Mouse (Mus musculus): ENCODE data around the gene Mtx2.

DNA sequence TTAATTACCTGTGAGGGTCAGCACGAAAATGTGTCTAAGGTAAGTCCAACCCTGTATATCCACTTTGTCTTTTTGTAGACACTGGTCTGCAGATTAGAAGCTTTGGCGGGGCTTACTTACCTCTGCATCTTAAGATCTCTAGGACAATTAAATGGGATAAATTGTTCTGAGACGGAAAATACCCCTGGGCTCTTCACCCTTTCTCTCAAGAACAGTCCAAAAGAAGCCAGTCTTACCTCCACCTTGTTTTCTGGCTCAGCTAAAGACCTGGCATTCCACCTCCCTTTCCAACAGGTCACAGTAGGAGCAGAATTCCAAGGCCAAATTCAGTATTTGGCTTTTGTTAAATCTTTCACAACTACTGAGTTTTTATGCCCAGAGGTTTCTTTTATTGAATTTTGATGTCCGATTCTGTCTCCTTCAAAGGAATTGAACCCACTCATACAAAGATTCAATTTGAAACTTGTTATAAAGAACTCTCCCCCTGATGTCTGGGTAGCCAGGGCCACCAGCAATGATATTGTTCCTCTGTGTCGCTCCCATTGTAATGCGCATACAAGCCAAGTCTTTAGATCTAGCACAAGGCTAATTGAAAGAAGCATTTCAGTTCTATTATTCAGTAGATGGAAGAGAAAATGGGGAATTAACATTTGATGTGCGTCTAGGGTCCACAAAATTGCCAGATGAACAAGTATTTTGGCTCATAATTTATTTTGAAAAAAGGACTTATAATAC lies 67.4 kb downstream of the Mtx2 start:
- no peak for TF ChIP-seq CTCF (conservative IDR thresholded peaks at IDR 0.05 in 1 of 2, IDR thresholded peaks at IDR 0.05 in 1 of 2; ENCODE audit: low read depth in 2 of 2, low read length in 2 of 2)
- TF ChIP-seq ZC3H11A (IDR thresholded peaks at IDR 0.05; ENCODE audit: low read depth, low read length): no peak
- no peak for TF ChIP-seq UBTF (IDR thresholded peaks at IDR 0.05; ENCODE audit: low read depth, low read length)
